Mouse (Mus musculus): Measurements from ENCODE around the gene Ramp3. TPM values are rescaled to one million over a fixed set of nuclear protein-coding genes. Genes with fewer than 3 reads are reported as not detected.

Ramp3 gene
- total RNA-seq, 4 experiments from 2014 or later: 13.4 to 18.5 (median 15.5) TPM

Other genes starting within 250 kb of the Ramp3 start
- 1,000 to 10,000 TPM; 1,587 to 1,877 (median 1,701) TPM for gene Ppia, start 243.1 kb upstream of the Ramp3 start, total RNA-seq (2022)
- 10 to 100 TPM; 37.9 to 41.3 (median 39.0) TPM for gene H2afv, start 214.1 kb upstream of the Ramp3 start, total RNA-seq (2022)
- gene Purb, start 182.6 kb upstream of the Ramp3 start, total RNA-seq (2022): 100 to 1,000 TPM; 221 to 283 (median 254) TPM
- gene Myo1g, start 137.6 kb upstream of the Ramp3 start, total RNA-seq (2022): 1 to 10 TPM in 1 of 4 experiments, under 1 TPM in 3; 0.44 to 1.3 (median 0.67) TPM
- 10 to 100 TPM; 60.8 to 79.1 (median 71.2) TPM for gene Ccm2, start 111.6 kb upstream of the Ramp3 start, total RNA-seq (2022)
- gene Nacad, start 52.5 kb upstream of the Ramp3 start, total RNA-seq (2022): 10 to 100 TPM; 49.8 to 53.4 (median 50.2) TPM
- gene Tbrg4, start 32.5 kb upstream of the Ramp3 start, total RNA-seq (2022): 10 to 100 TPM; 42.8 to 55.7 (median 46.8) TPM
- gene Wap, start 19.9 kb upstream of the Ramp3 start, total RNA-seq (2022): not detected
- gene Gm11983, start 179.1 kb downstream of the Ramp3 start, total RNA-seq (2022): not detected

Measured in left cerebral cortex, adult 8-10 months (tissue).